Mouse (Mus musculus): ENCODE results near the gene Dguok. TPM values are rescaled to one million over a fixed set of nuclear protein-coding genes. Genes with fewer than 3 reads are reported as not detected.

Dguok gene
- polyA plus RNA-seq, 1 experiment: 54.9 TPM

GRCm38 (mm10) chr6:83523194-83523593 is 16.4 kb upstream of the Dguok start:
- DNase-seq: no peak
- Histone ChIP-seq H3K4me3 (replicated peaks; ENCODE audit: extremely low read depth, low read depth, low read length) (no peak overlapping the region), H3K4me1 (ENCODE audit: control insufficient read depth, insufficient read depth, low read length) (no peaks in the 10 kb centered on the region)
- WGBS: 36% methylated on average over 6 of the region's 6 CpGs
- TF ChIP-seq POLR2A (IDR thresholded peaks at IDR 0.05; ENCODE audit: borderline replicate concordance, extremely low read depth, low read depth, low read length) (no peak), CTCF (IDR thresholded peaks at IDR 0.05; ENCODE audit: insufficient read depth, low read length) (no peak)

GRCm38 (mm10) chr6:83521784-83522183 is 15.0 kb upstream of the Dguok start:
- TF ChIP-seq POLR2A (IDR thresholded peaks at IDR 0.05; ENCODE audit: borderline replicate concordance, extremely low read depth, low read depth, low read length) (no peak), CTCF (IDR thresholded peaks at IDR 0.05; ENCODE audit: insufficient read depth, low read length) (no peak)
- DNase-seq: no peak
- Histone ChIP-seq H3K4me3 (replicated peaks; ENCODE audit: extremely low read depth, low read depth, low read length) (no peak overlapping the region), H3K4me1 (ENCODE audit: control insufficient read depth, insufficient read depth, low read length) (no peaks in the 10 kb centered on the region)
- WGBS: 40% methylated on average over 6 of the region's 6 CpGs

DNA sequence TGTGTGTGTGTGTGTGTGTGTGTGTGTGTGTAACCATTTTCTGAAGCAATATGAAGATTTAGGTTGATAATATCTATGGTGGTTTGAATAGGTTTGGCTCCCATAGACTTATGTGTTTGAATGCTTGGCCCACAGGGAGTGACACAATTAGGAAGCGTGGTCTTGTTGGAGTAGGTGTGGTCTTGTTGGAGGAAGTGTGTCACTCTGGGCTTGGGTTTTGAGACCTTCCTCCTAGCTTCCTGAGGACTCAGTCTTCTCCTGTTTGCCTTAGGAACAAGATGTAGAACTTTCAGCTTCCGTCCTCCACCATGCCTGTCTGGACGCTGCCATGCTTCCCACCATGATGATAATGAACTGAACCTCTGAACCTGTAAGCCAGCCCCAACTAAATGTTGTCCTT is 11.9 kb upstream of the Dguok start:
- 61% methylated on average over 3 of the region's 3 CpGs for WGBS
- TF ChIP-seq CTCF (IDR thresholded peaks at IDR 0.05; ENCODE audit: insufficient read depth, low read length) (no peak), POLR2A (IDR thresholded peaks at IDR 0.05; ENCODE audit: borderline replicate concordance, extremely low read depth, low read depth, low read length) (no peak)
- H3K4me1 ChIP-seq (ENCODE audit: control insufficient read depth, insufficient read depth, low read length): no peaks in the 10 kb centered on the region
- H3K4me3 ChIP-seq (replicated peaks; ENCODE audit: extremely low read depth, low read depth, low read length): no peak overlapping the region
- no peak for DNase-seq

DNA sequence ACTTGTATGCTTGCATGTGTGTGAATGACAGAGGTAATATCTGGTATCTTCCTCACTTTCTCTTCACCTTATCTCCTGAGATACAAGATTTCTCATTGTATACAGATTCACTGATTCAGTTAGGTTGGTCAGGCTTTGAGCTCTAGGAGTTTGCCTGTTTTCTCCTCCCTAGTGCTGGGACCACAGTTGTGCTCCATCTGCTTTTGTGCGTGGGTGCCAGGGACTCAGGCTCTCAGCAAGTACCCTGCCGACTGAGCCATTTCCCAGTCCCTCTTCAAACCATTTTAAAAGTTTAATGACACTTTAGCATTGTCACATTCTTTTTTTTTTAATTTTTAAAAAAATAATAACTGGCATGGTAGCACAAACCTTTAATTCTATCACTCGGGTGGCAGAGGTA is 8.4 kb upstream of the Dguok start:
- DNase-seq: no peak
- WGBS: 71% methylated on average over 3 of the region's 3 CpGs
- Histone ChIP-seq H3K4me1 (ENCODE audit: control insufficient read depth, insufficient read depth, low read length) (no peaks in the 10 kb centered on the region), H3K4me3 (replicated peaks; ENCODE audit: extremely low read depth, low read depth, low read length) (no peak overlapping the region)
- TF ChIP-seq CTCF (IDR thresholded peaks at IDR 0.05; ENCODE audit: insufficient read depth, low read length): no peak
- no peak for TF ChIP-seq POLR2A (IDR thresholded peaks at IDR 0.05; ENCODE audit: borderline replicate concordance, extremely low read depth, low read depth, low read length)

- DNase-seq: peak; percentile 51
- Histone ChIP-seq H3K4me1 (ENCODE audit: control insufficient read depth, insufficient read depth, low read length) (no peaks in the 10 kb centered on the region), H3K4me3 (replicated peaks; ENCODE audit: extremely low read depth, low read depth, low read length) (no peak overlapping the region)
- no peak for TF ChIP-seq POLR2A (IDR thresholded peaks at IDR 0.05; ENCODE audit: borderline replicate concordance, extremely low read depth, low read depth, low read length)
- TF ChIP-seq CTCF (IDR thresholded peaks at IDR 0.05; ENCODE audit: insufficient read depth, low read length): peak; percentile 67
- 10% methylated on average over 1 of the region's 1 CpGs for WGBS
These were observed 5.7 kb upstream of the Dguok start for GRCm38 (mm10) chr6:83512495-83512894.

DNA sequence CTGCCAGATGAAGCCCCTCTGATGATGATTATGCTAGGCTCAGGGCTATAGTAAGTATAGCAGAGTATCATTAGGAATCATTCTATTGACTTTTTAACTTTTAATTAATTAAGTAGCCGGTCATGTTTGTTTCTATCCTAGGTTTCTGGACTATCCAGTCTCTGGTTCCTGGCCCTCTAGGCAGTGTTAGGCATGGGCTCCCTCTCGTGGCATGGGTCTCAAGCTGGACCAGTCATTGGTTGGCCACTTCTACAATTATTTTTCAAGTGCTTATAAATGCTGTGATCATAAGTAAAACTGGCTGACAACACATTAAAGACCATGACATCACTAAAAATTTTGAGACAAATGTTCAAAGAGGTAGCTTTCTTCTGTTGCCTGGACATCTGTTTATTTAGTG is 3.4 kb upstream of the Dguok start:
- Histone ChIP-seq H3K4me3 (replicated peaks; ENCODE audit: extremely low read depth, low read depth, low read length) (no peak overlapping the region), H3K4me1 (ENCODE audit: control insufficient read depth, insufficient read depth, low read length) (peaks cover 3% of the 10 kb centered on the region; the same call in 1 of the 2 replicates)
- peak; percentile 43; the same call in 1 of the 2 replicates for TF ChIP-seq CTCF (IDR thresholded peaks at IDR 0.05; ENCODE audit: insufficient read depth, low read length)
- TF ChIP-seq POLR2A (IDR thresholded peaks at IDR 0.05; ENCODE audit: borderline replicate concordance, extremely low read depth, low read depth, low read length): no peak
- WGBS: 38% methylated on average over 2 of the region's 2 CpGs
- DNase-seq: no peak

DNA sequence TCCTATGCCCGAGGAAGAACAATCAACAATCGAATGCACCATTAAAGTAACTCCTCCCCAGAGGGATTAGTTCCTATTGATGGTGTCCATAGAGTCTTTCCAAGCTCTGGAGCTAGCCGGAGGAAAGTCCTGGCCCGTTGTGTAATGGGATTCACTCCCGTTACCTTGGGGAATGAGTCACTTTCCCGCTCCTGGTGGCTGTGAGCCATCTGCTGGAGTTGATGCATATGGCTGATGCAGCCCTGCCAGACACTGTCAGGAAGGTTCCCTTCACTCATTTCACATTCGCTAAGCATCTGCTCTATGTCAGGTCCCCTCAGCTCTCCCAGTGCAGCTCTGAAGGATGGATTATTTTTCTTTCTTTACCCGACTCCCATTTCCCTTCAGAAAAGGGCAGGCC is 2.7 kb upstream of the Dguok start:
- TF ChIP-seq CTCF (IDR thresholded peaks at IDR 0.05; ENCODE audit: insufficient read depth, low read length) (no peak), POLR2A (IDR thresholded peaks at IDR 0.05; ENCODE audit: borderline replicate concordance, extremely low read depth, low read depth, low read length) (no peak)
- peaks cover 5% of the 10 kb centered on the region; the same call in 1 of the 2 replicates for H3K4me1 ChIP-seq (ENCODE audit: control insufficient read depth, insufficient read depth, low read length)
- no peak overlapping the region for H3K4me3 ChIP-seq (replicated peaks; ENCODE audit: extremely low read depth, low read depth, low read length)
- no peak for DNase-seq
- WGBS: 36% methylated on average over 8 of the region's 8 CpGs

GRCm38 (mm10) chr6:83507168-83507546 is 388 bp upstream of the Dguok start:
- peak overlapping the region; percentile 52 for H3K4me3 ChIP-seq (replicated peaks; ENCODE audit: extremely low read depth, low read depth, low read length)
- no peak for DNase-seq
- no peak for TF ChIP-seq CTCF (IDR thresholded peaks at IDR 0.05; ENCODE audit: insufficient read depth, low read length)
- peaks cover 11% of the 10 kb centered on the region for H3K4me1 ChIP-seq (ENCODE audit: control insufficient read depth, insufficient read depth, low read length)
- 12% methylated on average over 6 of the region's 6 CpGs for WGBS

DNA sequence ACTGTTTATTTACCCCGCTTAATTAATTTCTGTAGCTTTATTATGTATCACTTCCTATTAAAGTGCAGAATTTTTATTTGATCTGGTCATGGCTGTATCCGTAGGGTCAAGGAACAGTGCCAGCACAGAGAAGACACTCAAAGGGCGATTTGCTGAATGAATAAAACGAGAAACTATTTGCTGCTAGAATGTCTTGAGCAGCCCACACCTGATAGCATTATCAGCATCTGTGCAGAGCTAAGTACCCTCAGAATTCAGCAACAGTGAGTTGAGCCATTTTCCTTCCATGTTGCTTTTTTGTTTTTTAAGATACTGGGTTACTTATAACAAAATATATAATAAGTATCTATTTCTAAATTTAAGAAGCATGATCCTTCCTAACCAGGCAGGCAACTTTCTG is 1.2 kb downstream of the Dguok start:
- DNase-seq: no peak
- H3K4me1 ChIP-seq (ENCODE audit: control insufficient read depth, insufficient read depth, low read length): peaks cover 15% of the 10 kb centered on the region
- H3K4me3 ChIP-seq (replicated peaks; ENCODE audit: extremely low read depth, low read depth, low read length): no peak overlapping the region
- no peak for TF ChIP-seq POLR2A (IDR thresholded peaks at IDR 0.05; ENCODE audit: borderline replicate concordance, extremely low read depth, low read depth, low read length)
- TF ChIP-seq CTCF (IDR thresholded peaks at IDR 0.05; ENCODE audit: insufficient read depth, low read length): no peak
- 82% methylated on average over 4 of the region's 4 CpGs for WGBS

- DNase-seq: no peak
- TF ChIP-seq CTCF (IDR thresholded peaks at IDR 0.05; ENCODE audit: insufficient read depth, low read length) (no peak), POLR2A (IDR thresholded peaks at IDR 0.05; ENCODE audit: borderline replicate concordance, extremely low read depth, low read depth, low read length) (no peak)
- no peak overlapping the region for H3K4me3 ChIP-seq (replicated peaks; ENCODE audit: extremely low read depth, low read depth, low read length)
- peaks cover 15% of the 10 kb centered on the region for H3K4me1 ChIP-seq (ENCODE audit: control insufficient read depth, insufficient read depth, low read length)
- 20% methylated on average over 3 of the region's 3 CpGs for WGBS
These were observed 3.4 kb downstream of the Dguok start for GRCm38 (mm10) chr6:83503361-83503760.

All from lung, adult 2 months (tissue).